Mouse (Mus musculus) left cerebral cortex, postnatal 10 days (tissue): ENCODE data around the gene Foxp4. TPM values are rescaled to one million over a fixed set of nuclear protein-coding genes. Genes with fewer than 3 reads are reported as not detected.

Experiments
- DNase-seq, 2 experiments: peaks; one replicate each; pipeline ENCODE4 v3.0.0; 2021 to 2022; ENCODE audit warnings: low spot score in 2 of 2, mixed read lengths in 1 of 2; ENCODE audit errors: extremely low spot score in 1 of 2
- intact Hi-C: fragments of 180-260 bp; cut with DNase I; formaldehyde crosslinking; loops from one replicate; pipeline ENCODE4 v1.15.1; 2025
- total RNA-seq, 2 experiments: library from RNA; stranded (reverse); gene quantifications; 2 replicates each; pipeline ENCODE4 v1.2.3; 2021

Foxp4 gene
- total RNA-seq, 2 experiments from 2014 or later, result 52.3 to 53.9 TPM

- DNase-seq, result peak in 1 of 2 experiments; percentile 74
- intact Hi-C loops, result no loop called here
Measured at GRCm38 (mm10) chr17:47837808-47838207, 86.6 kb downstream of the Foxp4 start.

DNA sequence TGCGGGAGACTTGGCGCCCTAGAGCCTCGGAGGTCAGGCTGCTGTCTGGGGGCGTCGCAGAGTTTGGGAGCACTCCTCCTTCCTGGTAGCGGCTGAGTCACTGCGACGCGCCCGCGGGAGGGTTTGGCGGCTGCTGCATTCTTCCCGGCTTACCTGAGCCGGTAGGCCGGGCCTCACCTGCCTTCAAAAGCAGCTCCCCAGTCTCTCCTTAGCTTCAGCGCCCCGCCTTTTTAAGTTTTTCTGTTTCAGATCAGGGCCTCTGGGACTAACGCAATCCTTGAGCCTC, 90.0 kb downstream of the Foxp4 start, which contains the start of gene Mdfi:
Mdfi (minus strand) TSS at position 210 of the 286 bp plus-strand sequence.
- intact Hi-C loops, result no loop called here
- no peak for DNase-seq

GRCm38 (mm10) chr17:47833628-47834481, 90.6 kb downstream of the Foxp4 start:
- DNase-seq, result no peak
- intact Hi-C loops, result no loop called here

DNA sequence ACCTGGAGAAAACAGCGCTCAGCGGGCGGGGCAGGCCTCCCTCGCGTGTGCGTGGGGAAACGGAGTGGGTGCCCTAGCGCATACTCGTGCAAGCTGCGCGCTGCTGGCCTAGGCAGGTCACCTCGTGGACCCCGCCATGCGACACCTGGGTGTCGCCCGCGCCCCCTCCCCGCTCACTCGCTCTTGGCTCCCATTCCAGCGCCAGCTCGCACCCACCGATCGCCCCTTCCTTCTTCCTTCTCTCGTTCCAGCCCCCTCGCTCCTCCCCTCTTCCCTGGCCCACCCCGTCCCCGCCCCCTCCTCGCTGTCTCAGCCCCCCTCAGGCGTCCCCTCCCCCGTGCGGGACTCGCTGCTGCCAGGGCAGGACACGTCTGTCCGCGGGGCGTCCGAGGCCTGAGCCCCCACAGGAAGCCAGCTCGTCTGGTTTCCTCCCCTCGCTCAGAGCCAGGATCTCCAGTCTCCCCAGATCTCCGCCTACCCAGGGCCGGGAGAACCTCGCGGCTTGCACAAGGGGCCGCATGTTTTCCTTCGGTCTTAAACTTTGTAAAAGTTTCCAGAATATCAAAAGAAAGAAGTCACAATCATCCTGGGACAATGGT, 91.3 kb downstream of the Foxp4 start:
- intact Hi-C loops, result no loop called here

GRCm38 (mm10) chr17:47832501-47833028, 91.9 kb downstream of the Foxp4 start:
- intact Hi-C loops, result no loop called here

More for the DNA sequence above, 91.3 kb downstream of the Foxp4 start:
- DNase-seq, result peak in 1 of 2 experiments; percentile 81

DNA sequence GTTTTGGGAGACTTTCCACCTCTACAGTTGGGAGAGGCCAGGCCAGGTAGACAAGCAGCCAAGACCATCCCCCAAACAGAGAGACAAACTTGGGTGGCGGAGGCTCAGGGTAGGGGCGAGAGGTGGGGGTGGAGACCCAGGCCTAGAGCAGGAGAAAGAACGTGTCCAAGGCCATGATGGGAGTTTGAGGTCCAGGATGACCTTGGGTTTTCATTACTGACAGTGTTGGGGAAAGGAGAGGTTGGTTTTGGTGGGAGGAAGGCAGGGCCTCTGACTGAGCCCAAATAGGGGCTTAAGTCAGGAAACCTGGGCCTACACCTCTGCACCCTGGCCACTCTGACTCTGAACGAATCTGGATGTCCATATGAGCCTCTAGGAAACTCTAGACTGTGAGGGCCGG, 92.7 kb downstream of the Foxp4 start:
- no peak for DNase-seq
- intact Hi-C loops, result no loop called here

More at GRCm38 (mm10) chr17:47832501-47833028, 91.9 kb downstream of the Foxp4 start:
- DNase-seq, result no peak

DNA sequence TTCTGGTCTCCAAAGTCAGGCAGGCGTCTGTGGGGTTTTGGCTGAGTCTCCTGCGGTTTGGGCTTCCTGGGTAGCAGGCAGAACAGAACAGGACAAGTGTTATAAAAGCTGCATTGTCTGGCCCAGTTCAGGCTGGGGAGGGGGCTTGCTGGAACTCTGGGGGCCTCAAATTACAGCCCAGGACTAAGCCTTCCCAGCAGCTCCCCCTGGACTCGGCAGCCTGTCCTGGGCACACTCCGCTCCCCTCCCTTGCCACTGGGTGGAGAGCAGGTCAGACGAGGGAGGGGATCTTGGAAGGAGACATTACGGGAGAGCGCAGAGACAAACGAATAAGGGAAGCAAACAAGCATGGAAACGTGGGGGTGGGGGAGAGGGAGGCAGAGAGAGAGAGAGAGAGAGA, 93.3 kb downstream of the Foxp4 start:
- no peak for DNase-seq
- intact Hi-C loops, result no loop called here

- DNase-seq, result no peak
- intact Hi-C loops, result no loop called here
Measured at GRCm38 (mm10) chr17:47821339-47821738, 103.1 kb downstream of the Foxp4 start.

DNA sequence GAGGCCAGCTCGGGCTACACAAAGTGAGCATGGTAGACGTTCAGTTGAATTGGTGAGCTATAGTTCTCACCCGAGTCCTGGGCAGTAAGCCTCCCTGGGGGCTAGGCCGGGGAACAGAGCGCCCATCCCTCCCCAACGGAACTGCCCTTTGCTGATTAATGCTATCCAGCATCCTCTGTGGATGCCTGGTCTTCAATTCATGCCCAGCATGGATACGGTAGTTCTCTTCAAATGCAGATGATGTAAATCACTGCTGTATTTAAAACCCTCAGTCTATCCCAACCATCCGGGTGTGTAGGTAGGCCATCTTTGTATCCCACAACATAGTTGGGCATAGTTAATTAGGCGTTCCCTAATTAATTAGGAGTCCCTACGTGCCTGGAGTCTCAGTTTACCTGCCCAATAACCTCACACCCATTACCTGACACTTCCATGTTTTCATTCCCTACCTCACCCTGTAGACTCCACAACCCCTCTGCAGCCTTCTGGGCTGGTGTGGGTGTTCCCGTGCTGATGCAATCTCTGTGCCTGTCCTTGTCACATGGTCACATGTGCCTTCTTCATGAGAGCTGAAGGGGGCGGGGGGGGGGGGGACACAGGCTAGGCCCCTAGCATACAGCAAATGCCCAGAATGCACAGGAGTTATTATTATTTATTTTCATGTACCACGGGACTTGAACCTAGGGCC, 106.3 kb downstream of the Foxp4 start:
- no peak for DNase-seq
- intact Hi-C loops, result no loop called here

Other genes with a start within 250 kb of the Foxp4 start
- 100 to 1,000 TPM; 209 to 222 TPM for gene Tomm6, start 236.3 kb downstream of the Foxp4 start, total RNA-seq
- gene Frs3, start 235.6 kb downstream of the Foxp4 start, total RNA-seq, result 10 to 100 TPM; 27.4 to 29.9 TPM
- gene Gm21981, start 230.2 kb downstream of the Foxp4 start, total RNA-seq, result 1 to 10 TPM; 5.7 to 6.4 TPM
- gene Prickle4, start 229.9 kb downstream of the Foxp4 start, total RNA-seq, result 1 to 10 TPM; 2.3 to 4.5 TPM
- not detected for gene Pgc, start 197.8 kb downstream of the Foxp4 start, total RNA-seq
- 1 to 10 TPM; 6.1 to 6.2 TPM for gene Tfeb, start 187.6 kb downstream of the Foxp4 start, total RNA-seq
- gene Mdfi, start 90.0 kb downstream of the Foxp4 start, total RNA-seq, result 1 to 10 TPM; 1.5 to 1.7 TPM
- not detected for gene 1700122O11Rik, start 113.6 kb upstream of the Foxp4 start, total RNA-seq
- gene 1700067P10Rik, start 164.7 kb upstream of the Foxp4 start, total RNA-seq, result not detected
- not detected for gene 9830107B12Rik, start 221.6 kb upstream of the Foxp4 start, total RNA-seq
- gene A530064D06Rik, start 242.6 kb upstream of the Foxp4 start, total RNA-seq, result not detected